Mouse (Mus musculus): Measurements from ENCODE around the gene Ccdc122. TPM values are rescaled to one million over a fixed set of nuclear protein-coding genes. Genes with fewer than 3 reads are reported as not detected.
"Not testable (repeated sequence)": the region's sequence is repeated elsewhere in the genome, so short reads cannot be mapped to it uniquely, and the experiment has no call there.

Gene Ccdc122
- total RNA-seq, 2 experiments from 2014 or later, result 0.96 to 1.4 TPM

DNA sequence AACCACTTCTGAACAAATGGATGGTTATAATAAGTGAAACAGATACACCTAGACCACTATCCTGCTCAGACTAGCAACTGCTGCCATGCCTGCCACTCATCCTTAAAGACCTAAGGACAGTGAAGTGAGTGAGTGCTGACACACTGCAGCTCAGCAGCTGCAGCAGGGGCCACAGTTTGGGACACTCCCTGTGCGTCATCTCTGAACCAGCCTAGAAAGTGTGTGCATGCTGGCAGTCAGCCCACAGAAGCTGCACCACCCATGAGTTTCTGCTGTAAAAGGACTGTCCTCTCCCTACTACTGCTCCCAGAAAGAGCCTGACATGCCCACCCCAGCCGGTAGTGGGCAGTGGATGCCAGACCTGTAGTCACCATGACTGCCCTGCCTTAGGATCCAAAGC is 63.7 kb downstream of the Ccdc122 start:
- peak in 1 of 2 experiments; percentile 3 for DNase-seq
- intact Hi-C loops (cut with DNase I), result no loop called here

DNA sequence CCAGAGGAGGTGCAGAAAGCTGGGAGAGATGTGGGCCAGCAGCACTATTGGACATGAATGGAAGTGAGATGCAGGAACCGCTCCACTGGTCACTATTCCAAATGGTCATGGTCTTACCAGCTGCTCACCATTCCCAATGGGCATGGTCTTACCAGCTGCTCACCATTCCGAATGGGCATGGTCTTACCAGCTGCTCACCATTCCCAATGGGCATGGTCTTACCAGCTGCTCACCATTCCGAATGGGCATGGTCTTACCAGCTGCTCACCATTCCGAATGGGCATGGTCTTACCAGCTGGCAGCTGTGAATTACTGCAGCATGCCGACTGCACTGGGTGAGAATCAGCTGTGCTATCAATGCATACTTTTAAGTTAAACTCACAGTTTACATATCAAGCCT is 74.0 kb downstream of the Ccdc122 start:
- not testable (repeated sequence) for DNase-seq

DNA sequence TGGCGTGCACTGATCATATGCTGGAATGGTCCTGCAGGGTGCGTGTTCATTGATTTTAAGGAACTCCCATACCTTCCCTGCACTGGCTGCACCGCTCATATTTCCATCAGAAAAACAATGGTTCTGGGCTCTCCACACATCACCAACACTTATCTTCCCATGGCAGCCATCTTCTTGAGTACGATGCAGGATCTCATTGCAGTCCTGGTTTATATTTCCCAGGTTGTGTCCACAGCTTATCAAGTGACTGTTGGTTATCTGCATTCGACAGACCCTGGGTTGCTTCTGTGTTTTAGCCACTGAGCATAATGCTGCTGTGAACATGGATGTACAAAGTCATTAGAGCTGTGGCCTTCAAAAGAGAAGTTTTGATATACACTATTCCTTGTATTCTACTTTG is 94.0 kb downstream of the Ccdc122 start:
- no peak for DNase-seq
- intact Hi-C loops (cut with DNase I), result no loop called here

More for the DNA sequence above, 74.0 kb downstream of the Ccdc122 start:
- intact Hi-C loops (cut with DNase I), result not testable (repeated sequence)

DNA sequence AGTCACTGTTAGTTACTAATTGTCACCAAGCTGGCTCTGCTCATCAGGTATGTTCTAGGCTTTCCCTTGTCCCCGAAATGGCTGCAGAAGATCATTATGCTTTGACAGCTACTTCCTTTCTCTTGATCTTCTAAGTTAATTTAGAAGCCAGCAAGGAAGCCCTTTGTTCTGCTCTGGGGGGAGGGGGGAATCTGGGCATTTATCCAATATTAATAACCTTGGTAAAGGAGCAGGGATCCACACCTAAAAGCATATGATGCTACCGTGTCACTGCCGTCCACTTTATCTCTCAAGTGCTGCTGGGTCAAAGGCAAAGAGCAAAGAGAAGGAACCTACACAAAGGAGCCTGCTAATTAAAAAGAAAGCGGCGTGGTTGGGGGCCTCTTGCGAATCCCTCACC is 100.4 kb downstream of the Ccdc122 start:
- DNase-seq, result no peak
- intact Hi-C loops (cut with DNase I), result no loop called here

DNA sequence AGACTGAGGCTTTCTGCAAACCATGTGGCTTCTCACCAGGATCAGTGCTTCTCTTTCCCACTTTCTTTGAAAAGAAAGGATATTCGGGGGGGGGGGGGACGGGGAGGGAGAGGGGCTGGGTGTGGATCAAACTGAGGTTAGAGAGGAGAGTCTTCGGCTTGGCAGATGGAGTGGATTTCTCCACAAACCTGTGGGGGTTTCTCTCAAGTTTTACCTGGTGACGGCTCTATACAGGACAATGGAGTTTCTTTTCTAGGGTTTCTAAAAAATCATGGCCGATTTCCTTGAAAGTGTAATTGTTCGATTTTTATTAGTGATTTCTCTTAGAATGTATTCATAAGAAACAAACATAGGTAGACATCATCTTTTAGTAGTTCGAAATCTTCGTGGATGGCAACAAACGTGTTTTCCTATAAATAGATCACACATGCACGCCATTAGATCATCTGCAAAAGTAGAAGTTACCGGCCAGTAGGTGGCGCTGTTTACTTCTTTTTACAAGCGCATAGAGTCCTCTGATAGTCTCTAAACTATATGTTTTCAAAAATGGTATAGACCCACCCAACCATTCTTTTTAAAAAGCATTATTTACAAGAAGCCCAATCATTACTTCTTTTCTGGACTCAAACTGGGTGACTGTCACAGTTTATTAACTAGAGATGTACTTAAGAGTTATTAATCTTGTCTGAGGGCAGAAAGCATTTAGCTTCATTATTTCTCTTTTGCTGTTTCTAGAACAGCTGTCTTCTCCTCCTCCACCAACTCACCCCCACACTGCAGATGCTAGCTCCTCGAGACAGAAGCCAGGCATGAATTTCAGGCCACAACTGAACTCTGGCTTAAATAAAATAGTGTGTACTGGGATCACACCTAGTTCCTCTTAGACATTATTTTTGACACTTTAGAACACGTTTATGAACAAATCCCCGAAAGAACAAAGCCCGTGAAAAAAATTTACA is 105.0 kb downstream of the Ccdc122 start:
- peak; percentile 72 to 86 for DNase-seq
- intact Hi-C loops (cut with DNase I), result loop anchor here (1.0 to 5.0 kb wide), 4 partner anchors 89 to 1146 kb away; no protein-coding TSS in a partner anchor

DNA sequence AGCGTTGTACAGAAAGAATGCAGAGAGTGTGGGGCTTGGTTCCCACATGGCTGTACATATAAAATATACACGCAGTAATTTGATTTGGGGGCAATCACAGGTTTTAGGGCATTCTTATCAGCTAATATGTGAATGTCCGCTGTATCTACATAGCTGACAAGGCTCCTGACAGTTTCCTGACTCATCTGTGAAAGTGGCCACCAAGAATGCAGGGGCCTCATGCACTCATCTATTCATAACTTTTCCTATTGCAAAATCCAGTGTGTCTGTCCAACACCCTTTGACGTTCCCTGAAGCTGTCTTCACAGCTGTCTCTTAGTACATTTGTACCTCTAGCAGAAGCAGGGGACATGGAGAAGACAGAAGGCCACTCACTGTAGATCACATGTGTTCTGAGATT is 108.5 kb downstream of the Ccdc122 start:
- intact Hi-C loops (cut with DNase I), result loop anchor here (5.0 kb wide), 1 partner anchor 337 kb away; no protein-coding TSS in a partner anchor

DNA sequence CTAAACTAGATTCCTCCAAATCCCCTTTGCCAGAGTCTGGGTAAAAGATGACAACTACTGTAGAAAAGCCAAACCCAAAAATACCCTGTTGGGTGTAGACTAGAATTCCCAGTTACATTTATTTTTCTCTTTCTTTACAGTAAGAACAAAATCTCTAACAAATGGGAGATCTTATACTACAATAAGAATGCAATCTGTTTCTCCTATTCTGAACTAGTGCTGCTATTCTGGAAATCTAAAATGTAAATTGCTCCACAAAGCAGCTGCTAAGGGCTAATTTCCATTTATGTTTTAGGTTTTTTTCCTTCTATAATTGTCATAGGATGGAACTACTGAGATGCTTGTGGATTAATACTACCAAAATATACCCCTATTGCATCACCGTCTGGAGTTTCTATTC is 111.1 kb downstream of the Ccdc122 start:
- intact Hi-C loops (cut with DNase I), result loop anchor here (5.0 kb wide), 1 partner anchor 335 kb away; no protein-coding TSS in a partner anchor
- no peak for DNase-seq

More for the DNA sequence above, 108.5 kb downstream of the Ccdc122 start:
- no peak for DNase-seq

DNA sequence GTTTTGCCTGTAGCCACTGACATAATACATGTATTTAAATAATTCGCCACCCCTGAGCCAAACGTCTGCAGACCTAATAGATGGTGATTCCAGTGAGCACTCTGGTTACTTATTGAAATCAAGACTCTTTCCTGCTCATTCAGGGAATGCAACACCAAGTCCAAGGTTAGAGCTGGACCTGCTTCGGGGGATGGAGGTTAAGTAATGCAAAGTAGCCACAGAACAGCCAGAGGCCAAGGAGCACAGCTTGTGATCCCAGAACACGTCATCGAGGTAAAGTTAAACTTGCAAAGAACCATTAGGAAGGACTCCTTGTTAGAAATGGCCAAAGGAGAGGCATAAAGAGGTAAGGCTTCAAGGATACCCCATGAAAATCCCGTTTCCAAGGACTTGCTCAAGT is 114.0 kb downstream of the Ccdc122 start:
- no peak for DNase-seq
- intact Hi-C loops (cut with DNase I), result no loop called here

DNA sequence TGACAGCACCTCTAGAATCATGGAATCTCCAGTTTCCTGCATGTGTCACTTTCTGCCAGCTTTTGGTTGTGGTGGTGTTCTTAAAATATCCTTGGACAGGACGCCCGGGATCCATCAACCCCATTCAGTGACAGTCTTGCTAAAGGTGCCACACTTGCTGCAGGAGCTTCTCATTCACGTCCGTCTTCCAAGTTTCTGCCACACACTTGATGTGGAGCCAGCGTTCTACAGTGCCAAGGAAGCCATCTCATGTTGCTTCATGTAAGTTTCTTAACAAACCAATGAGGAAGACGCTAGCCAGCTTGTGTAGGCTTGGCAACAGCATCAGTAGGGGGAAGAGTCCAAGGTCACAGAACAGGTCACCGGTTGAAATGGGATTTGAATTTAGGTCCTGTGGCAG is 114.9 kb downstream of the Ccdc122 start:
- intact Hi-C loops (cut with DNase I), result no loop called here
- DNase-seq, result no peak

DNA sequence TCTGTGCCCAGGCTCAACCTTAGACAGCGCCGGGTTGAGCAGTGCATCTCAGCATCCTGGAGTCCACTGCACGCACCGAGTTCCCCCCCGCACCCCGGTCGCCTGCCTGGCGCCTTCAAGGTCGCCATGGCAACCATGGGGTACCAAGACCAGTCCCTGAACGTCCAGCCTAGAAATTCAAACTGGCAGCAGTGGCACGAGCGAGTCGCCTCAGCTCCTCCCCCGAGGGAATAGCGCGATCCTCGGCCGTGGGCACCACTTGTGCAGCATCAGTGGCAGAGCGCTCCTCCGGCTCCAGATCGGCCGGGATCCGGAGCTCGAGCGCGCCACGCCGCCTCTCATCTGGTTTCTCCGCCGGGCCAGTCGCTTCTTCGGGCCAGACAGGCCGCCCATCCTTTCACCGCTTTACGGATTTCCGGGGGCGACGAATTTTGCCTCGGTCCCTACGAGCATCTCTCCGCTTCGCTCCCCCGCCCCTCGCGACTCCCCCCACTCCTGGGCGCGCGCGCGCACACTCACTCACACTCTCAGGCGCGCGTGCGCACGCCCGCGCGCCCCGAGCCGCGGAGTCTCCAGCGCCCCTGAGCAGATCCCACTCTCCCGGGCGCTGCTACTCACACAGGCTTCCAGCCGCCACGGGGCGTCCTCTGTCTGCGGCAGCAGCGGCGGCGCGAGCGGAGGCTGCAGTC is 119.8 kb downstream of the Ccdc122 start, which contains the start of gene Enox1:
TSS of gene Enox1 (plus strand) at position 542 of the 689 bp plus-strand sequence.
- intact Hi-C loops (cut with DNase I), result no loop called here

DNA sequence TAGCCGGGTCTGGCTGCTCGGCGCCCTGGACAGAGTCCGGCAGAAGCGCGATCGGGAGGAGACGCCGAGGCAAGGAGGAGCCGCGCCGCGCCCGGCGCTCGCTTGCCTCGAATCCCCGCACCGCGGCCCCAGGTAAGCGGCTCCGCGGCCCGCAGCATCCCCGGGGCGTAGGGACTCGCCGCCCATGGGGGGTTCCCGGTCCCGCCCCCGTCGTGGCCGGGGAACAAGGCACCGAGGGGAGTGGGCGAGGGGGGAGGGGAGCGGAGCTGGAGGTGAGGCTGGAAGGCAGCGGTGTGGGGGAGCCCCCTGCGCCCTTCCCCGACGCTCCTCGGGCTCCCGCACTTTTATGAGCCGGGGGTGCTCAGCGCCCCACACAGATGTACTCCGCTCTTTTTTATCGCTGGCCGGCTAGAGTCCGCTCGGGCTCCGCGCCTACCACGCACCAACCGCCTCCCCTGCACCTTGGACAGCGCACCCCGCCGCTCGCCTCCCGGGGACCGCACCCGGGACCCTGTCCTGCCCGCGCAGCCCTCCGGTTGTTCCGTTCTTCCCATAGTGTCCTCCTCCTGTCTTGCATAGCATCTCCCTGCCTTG is 120.4 kb downstream of the Ccdc122 start:
- DNase-seq, result no peak

More for the DNA sequence above, 119.8 kb downstream of the Ccdc122 start, which contains the start of gene Enox1:
- peak; percentile 65 to 71 for DNase-seq

DNA sequence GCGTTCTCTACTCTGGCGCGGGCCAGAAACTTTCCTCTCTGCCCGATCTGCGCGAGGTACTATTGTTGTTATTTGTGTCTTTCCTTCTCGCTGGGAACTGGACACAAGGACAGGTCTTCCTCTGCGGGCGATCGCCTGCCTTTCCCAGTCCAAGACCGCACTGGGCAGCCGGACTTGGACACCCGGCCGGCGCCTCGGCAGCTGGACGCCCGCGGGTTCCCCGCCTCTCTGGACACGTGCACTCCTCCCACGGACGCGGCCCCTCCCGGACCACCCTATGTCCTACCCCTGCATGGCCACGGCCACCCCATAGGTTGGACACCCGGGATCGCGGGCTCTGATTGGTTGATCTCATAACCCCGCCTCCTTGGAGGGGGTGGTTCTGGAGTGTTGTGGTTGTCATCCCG is 120.9 kb downstream of the Ccdc122 start:
- peak; percentile 62 to 76 for DNase-seq
- intact Hi-C loops (cut with DNase I), result no loop called here

More for the DNA sequence above, 120.4 kb downstream of the Ccdc122 start:
- intact Hi-C loops (cut with DNase I), result no loop called here

DNA sequence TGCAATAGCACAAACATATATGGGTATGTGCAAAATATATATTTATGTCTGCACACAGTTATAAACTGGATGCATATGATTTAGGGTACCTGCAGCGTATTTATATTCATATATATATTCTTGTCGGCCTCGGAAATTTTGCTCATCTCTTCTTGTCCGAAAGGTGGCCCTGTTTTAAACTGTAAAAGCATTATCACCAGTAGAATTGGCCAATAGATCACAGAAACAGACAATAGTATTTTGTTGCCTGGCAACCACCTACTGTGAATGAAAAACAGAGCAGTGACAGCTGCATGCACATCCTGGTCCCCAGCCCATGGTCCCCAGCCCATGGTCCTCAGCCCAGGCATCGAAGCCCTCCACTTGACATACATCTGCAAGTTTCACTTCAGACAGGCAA is 122.8 kb downstream of the Ccdc122 start:
- no peak for DNase-seq
- intact Hi-C loops (cut with DNase I), result no loop called here

Other genes starting within 250 kb of the Ccdc122 start
- 1 to 10 TPM; 5.0 to 5.7 TPM for gene Lacc1, start 132 bp downstream of the Ccdc122 start, total RNA-seq (2021)
- gene Enox1, start 120.0 kb downstream of the Ccdc122 start, total RNA-seq (2021), result 1 to 10 TPM; 2.0 to 2.2 TPM